7 mouse cellular contexts compared by ENCODE assay signal in genomic region chr11:74724235-74724791, GRCm38 (mm10). TPM values are rescaled to one million over a fixed set of nuclear protein-coding genes. Genes with fewer than 3 reads are reported as not detected.
DNase-seq lines count a peak whose midpoint lies in the region; ATAC-seq lines count a peak whose summit lies in the region.

Pafah1b1 (minus strand) TSS chr11:74724670.

- H3K4me2 ChIP-seq in intestine, embryonic 16.5 days (ENCODE audit: low read depth, low read length), result peak within 1 kb of the TSS; percentile 67
- H3K4me2 ChIP-seq in midbrain, embryonic 11.5 days, result peak within 1 kb of the TSS; percentile 57

- H3K9me3 ChIP-seq in intestine, embryonic 16.5 days (ENCODE audit: control insufficient read depth, low read length), result no peaks in the 10 kb centered on the region
- no peaks in the 10 kb centered on the region for H3K9me3 ChIP-seq in midbrain, embryonic 11.5 days (ENCODE audit: control insufficient read depth, low read length)

- peak; percentile 98 for ATAC-seq in intestine, embryonic 16.5 days
- ATAC-seq in midbrain, embryonic 11.5 days (ENCODE audit: low FRiP score), result peak; percentile 98

- WGBS in intestine, embryonic 16.5 days, result under 1% methylated on average over 56 of the region's 56 CpGs
- under 1% methylated on average over 40 of the region's 56 CpGs for WGBS in midbrain, embryonic 11.5 days

- intact Hi-C loops in left cerebral cortex, postnatal 36 days (cut with DNase I), result loop anchor here (2.0 to 5.0 kb wide), 3 partner anchors 46 to 108 kb away; partner anchors contain the start of genes Mettl16 and Mnt

- H3K4me3 ChIP-seq in intestine, embryonic 16.5 days (ENCODE audit: low read length), result peak within 1 kb of the TSS; percentile 90
- peak within 1 kb of the TSS; percentile 99 for H3K4me3 ChIP-seq in midbrain, embryonic 11.5 days (ENCODE audit: low read depth, low read length)

- no peaks in the 10 kb centered on the region for H3K36me3 ChIP-seq in intestine, embryonic 16.5 days (ENCODE audit: control insufficient read depth, insufficient read depth, low read length)
- H3K36me3 ChIP-seq in midbrain, embryonic 11.5 days (ENCODE audit: control insufficient read depth, insufficient read depth, low read length), result no peaks in the 10 kb centered on the region

- H3K27ac ChIP-seq in intestine, embryonic 16.5 days (ENCODE audit: low read length), result peak within 1 kb of the TSS; percentile 99
- peak within 1 kb of the TSS; percentile 99 for H3K27ac ChIP-seq in midbrain, embryonic 11.5 days (ENCODE audit: low read depth, low read length)

- H3K27me3 ChIP-seq in intestine, embryonic 16.5 days (replicated peaks; ENCODE audit: control insufficient read depth, insufficient read depth, low read length), result no peaks in the 10 kb centered on the region
- H3K27me3 ChIP-seq in midbrain, embryonic 11.5 days (ENCODE audit: control insufficient read depth, insufficient read depth, low read length), result no peaks in the 10 kb centered on the region

- peak; percentile 99 for DNase-seq in adrenal gland, adult 2 months
- peak; percentile 89 for DNase-seq in embryo, embryonic 11.5 days (ENCODE audit: low read depth, low spot score)
- peak; percentile 95 to 97 for DNase-seq in gastrocnemius, postnatal 4 days (ENCODE audit: low spot score in 2 of 2)
- DNase-seq in left cerebral cortex, postnatal 36 days (ENCODE audit: low spot score in 2 of 2), result peak; percentile 94 to 97
- DNase-seq in midbrain, embryonic 11.5 days (ENCODE audit: low spot score, missing footprints), result peak; percentile 100
- peak; percentile 92 for DNase-seq in skeletal muscle tissue, adult 2 months (ENCODE audit: low read depth, low spot score)

- H3K9ac ChIP-seq in intestine, embryonic 16.5 days (ENCODE audit: low read depth, low read length), result peak within 1 kb of the TSS; percentile 97
- H3K9ac ChIP-seq in midbrain, embryonic 11.5 days (ENCODE audit: low read length), result peak within 1 kb of the TSS; percentile 97

- H3K4me1 ChIP-seq in intestine, embryonic 16.5 days (ENCODE audit: control insufficient read depth, insufficient read depth, low read length), result peaks cover 4% of the 10 kb centered on the region; the same call in 1 of the 2 replicates
- peaks cover 15% of the 10 kb centered on the region for H3K4me1 ChIP-seq in midbrain, embryonic 11.5 days (ENCODE audit: control insufficient read depth, insufficient read depth, low read length)

RNA-seq across cellular contexts. Expression of gene Pafah1b1, which starts in this region (rescaled TPM):
- 100 to 1,000 TPM; 171 to 185 TPM for total RNA-seq in adrenal gland, adult 2 months (2021)
- polyA plus RNA-seq in adrenal gland, adult 2 months (2012; rRNA removed), result 6.9 and 8.2 TPM in 2 replicates
- 100 to 1,000 TPM; 128 to 136 TPM for total RNA-seq in gastrocnemius, postnatal 4 days (2021)
- polyA plus RNA-seq in intestine, embryonic 16.5 days (2015; fragmentation: Nextera tagmentation; extraction: Ambion mirVana), result 33.5 and 33.8 TPM in 2 replicates
- 100 to 1,000 TPM; 389 to 402 TPM for total RNA-seq in left cerebral cortex, postnatal 36 days (2021)
- 103 and 112 TPM in 2 replicates for polyA plus RNA-seq in midbrain, embryonic 11.5 days (2014; fragmentation: Nextera tagmentation; extraction: Ambion mirVana)

Comparison
In these comparisons a context has a peak if more than half of its experiments do, and no peak if none do; other contexts are left out.
1. Peak in every context shown above with its lines: DNase-seq, ATAC-seq, H3K4me3 ChIP-seq and H3K27ac ChIP-seq.